Mouse (Mus musculus): ENCODE data around the gene Cdc42se2. TPM values are rescaled to one million over a fixed set of nuclear protein-coding genes. Genes with fewer than 3 reads are reported as not detected.

Gene Cdc42se2
- polyA plus RNA-seq, 1 experiment from 2014 or later = 259 TPM

GRCm38 (mm10) chr11:54802621-54803020 lies 15.1 kb upstream of the Cdc42se2 start:
- DNase-seq (ENCODE audit: low spot score, missing footprints) = no peak
- no peak for ATAC-seq (ENCODE audit: low FRiP score)
- no peak overlapping the region for H3K27ac ChIP-seq (ENCODE audit: low read depth, low read length)
- H3K9ac ChIP-seq (ENCODE audit: low read length) = no peak overlapping the region
- H3K4me1 ChIP-seq (ENCODE audit: control insufficient read depth, insufficient read depth, low read length) = no peaks in the 10 kb centered on the region
- no peaks in the 10 kb centered on the region for H3K36me3 ChIP-seq (ENCODE audit: control insufficient read depth, insufficient read depth, low read length)
- no peak overlapping the region for H3K4me2 ChIP-seq
- 83% methylated on average over 6 of the region's 6 CpGs for WGBS
- no peaks in the 10 kb centered on the region for H3K9me3 ChIP-seq (ENCODE audit: control insufficient read depth, low read length)
- no peaks in the 10 kb centered on the region for H3K27me3 ChIP-seq (ENCODE audit: control insufficient read depth, insufficient read depth, low read length)
- no peak overlapping the region for H3K4me3 ChIP-seq (ENCODE audit: low read depth, low read length)

- H3K4me2 ChIP-seq = no peak overlapping the region
- no peak overlapping the region for H3K9ac ChIP-seq (ENCODE audit: low read length)
- H3K27me3 ChIP-seq (ENCODE audit: control insufficient read depth, insufficient read depth, low read length) = no peaks in the 10 kb centered on the region
- H3K9me3 ChIP-seq (ENCODE audit: control insufficient read depth, low read length) = no peaks in the 10 kb centered on the region
- 83% methylated on average over 6 of the region's 6 CpGs for WGBS
- no peak overlapping the region for H3K4me3 ChIP-seq (ENCODE audit: low read depth, low read length)
- no peak for DNase-seq (ENCODE audit: low spot score, missing footprints)
- H3K27ac ChIP-seq (ENCODE audit: low read depth, low read length) = no peak overlapping the region
- ATAC-seq (ENCODE audit: low FRiP score) = no peak
- H3K4me1 ChIP-seq (ENCODE audit: control insufficient read depth, insufficient read depth, low read length) = no peaks in the 10 kb centered on the region
- H3K36me3 ChIP-seq (ENCODE audit: control insufficient read depth, insufficient read depth, low read length) = no peaks in the 10 kb centered on the region
These were observed 14.5 kb upstream of the Cdc42se2 start for GRCm38 (mm10) chr11:54801791-54802558.

- H3K36me3 ChIP-seq (ENCODE audit: control insufficient read depth, insufficient read depth, low read length) = no peaks in the 10 kb centered on the region
- 87% methylated on average over 11 of the region's 11 CpGs for WGBS
- DNase-seq (ENCODE audit: low spot score, missing footprints) (no peak), ATAC-seq (ENCODE audit: low FRiP score) (no peak)
- no peaks in the 10 kb centered on the region for H3K4me1 ChIP-seq (ENCODE audit: control insufficient read depth, insufficient read depth, low read length)
- no peaks in the 10 kb centered on the region for H3K9me3 ChIP-seq (ENCODE audit: control insufficient read depth, low read length)
- no peak overlapping the region for H3K4me2 ChIP-seq
- no peaks in the 10 kb centered on the region for H3K27me3 ChIP-seq (ENCODE audit: control insufficient read depth, insufficient read depth, low read length)
- no peak overlapping the region for H3K4me3 ChIP-seq (ENCODE audit: low read depth, low read length)
- H3K9ac ChIP-seq (ENCODE audit: low read length) = no peak overlapping the region
- no peak overlapping the region for H3K27ac ChIP-seq (ENCODE audit: low read depth, low read length)
These were observed 9.1 kb upstream of the Cdc42se2 start for GRCm38 (mm10) chr11:54796551-54796950.

GRCm38 (mm10) chr11:54794678-54795077 lies 7.2 kb upstream of the Cdc42se2 start:
- H3K4me1 ChIP-seq (ENCODE audit: control insufficient read depth, insufficient read depth, low read length) = no peaks in the 10 kb centered on the region
- DNase-seq (ENCODE audit: low spot score, missing footprints) (no peak), ATAC-seq (ENCODE audit: low FRiP score) (no peak)
- H3K4me2 ChIP-seq = no peak overlapping the region
- H3K4me3 ChIP-seq (ENCODE audit: low read depth, low read length) = no peak overlapping the region
- no peak overlapping the region for H3K9ac ChIP-seq (ENCODE audit: low read length)
- WGBS = 82% methylated on average over 3 of the region's 3 CpGs
- no peaks in the 10 kb centered on the region for H3K36me3 ChIP-seq (ENCODE audit: control insufficient read depth, insufficient read depth, low read length)
- H3K9me3 ChIP-seq (ENCODE audit: control insufficient read depth, low read length) = no peaks in the 10 kb centered on the region
- no peak overlapping the region for H3K27ac ChIP-seq (ENCODE audit: low read depth, low read length)
- H3K27me3 ChIP-seq (ENCODE audit: control insufficient read depth, insufficient read depth, low read length) = no peaks in the 10 kb centered on the region

GRCm38 (mm10) chr11:54793173-54793572 lies 5.7 kb upstream of the Cdc42se2 start:
- Histone ChIP-seq H3K4me3 (ENCODE audit: low read depth, low read length) (no peak overlapping the region), H3K9me3 (ENCODE audit: control insufficient read depth, low read length) (no peaks in the 10 kb centered on the region), H3K27ac (ENCODE audit: low read depth, low read length) (no peak overlapping the region), H3K36me3 (ENCODE audit: control insufficient read depth, insufficient read depth, low read length) (no peaks in the 10 kb centered on the region), H3K27me3 (ENCODE audit: control insufficient read depth, insufficient read depth, low read length) (no peaks in the 10 kb centered on the region), H3K4me1 (ENCODE audit: control insufficient read depth, insufficient read depth, low read length) (no peaks in the 10 kb centered on the region; the same call in 1 of the 2 replicates), H3K4me2 (no peak overlapping the region), H3K9ac (ENCODE audit: low read length) (no peak overlapping the region)
- 69% methylated on average over 1 of the region's 1 CpGs for WGBS
- DNase-seq (ENCODE audit: low spot score, missing footprints) = no peak
- ATAC-seq (ENCODE audit: low FRiP score) = no peak

GRCm38 (mm10) chr11:54791458-54791857 lies 4.0 kb upstream of the Cdc42se2 start:
- Histone ChIP-seq H3K27me3 (ENCODE audit: control insufficient read depth, insufficient read depth, low read length) (no peaks in the 10 kb centered on the region), H3K36me3 (ENCODE audit: control insufficient read depth, insufficient read depth, low read length) (no peaks in the 10 kb centered on the region; the same call in 1 of the 2 replicates), H3K4me1 (ENCODE audit: control insufficient read depth, insufficient read depth, low read length) (no peaks in the 10 kb centered on the region; the same call in 1 of the 2 replicates), H3K4me3 (ENCODE audit: low read depth, low read length) (no peak overlapping the region), H3K4me2 (no peak overlapping the region), H3K9me3 (ENCODE audit: control insufficient read depth, low read length) (no peaks in the 10 kb centered on the region), H3K9ac (ENCODE audit: low read length) (no peak overlapping the region), H3K27ac (ENCODE audit: low read depth, low read length) (no peak overlapping the region)
- WGBS = 97% methylated on average over 4 of the region's 4 CpGs
- ATAC-seq (ENCODE audit: low FRiP score) (no peak), DNase-seq (ENCODE audit: low spot score, missing footprints) (no peak)

- Histone ChIP-seq H3K9me3 (ENCODE audit: control insufficient read depth, low read length) (no peaks in the 10 kb centered on the region), H3K9ac (ENCODE audit: low read length) (peak overlapping the region; percentile 99), H3K27me3 (ENCODE audit: control insufficient read depth, insufficient read depth, low read length) (no peaks in the 10 kb centered on the region), H3K4me1 (ENCODE audit: control insufficient read depth, insufficient read depth, low read length) (peaks cover 5% of the 10 kb centered on the region), H3K4me2 (peak overlapping the region; percentile 66), H3K4me3 (ENCODE audit: low read depth, low read length) (peak overlapping the region; percentile 96), H3K27ac (ENCODE audit: low read depth, low read length) (peak overlapping the region; percentile 97), H3K36me3 (ENCODE audit: control insufficient read depth, insufficient read depth, low read length) (no peaks in the 10 kb centered on the region; the same call in 1 of the 2 replicates)
- ATAC-seq (ENCODE audit: low FRiP score) (peak; percentile 52), DNase-seq (ENCODE audit: low spot score, missing footprints) (peak; percentile 97)
- under 1% methylated on average over 54 of the region's 54 CpGs for WGBS
These were observed 502 bp downstream of the Cdc42se2 start for GRCm38 (mm10) chr11:54786858-54787487.

GRCm38 (mm10) chr11:54785566-54785965 lies 1.9 kb downstream of the Cdc42se2 start:
- Histone ChIP-seq H3K9me3 (ENCODE audit: control insufficient read depth, low read length) (no peaks in the 10 kb centered on the region), H3K4me1 (ENCODE audit: control insufficient read depth, insufficient read depth, low read length) (peaks cover 5% of the 10 kb centered on the region), H3K27ac (ENCODE audit: low read depth, low read length) (no peak overlapping the region), H3K4me2 (peak overlapping the region; percentile 66), H3K9ac (ENCODE audit: low read length) (no peak overlapping the region), H3K4me3 (ENCODE audit: low read depth, low read length) (no peak overlapping the region), H3K36me3 (ENCODE audit: control insufficient read depth, insufficient read depth, low read length) (no peaks in the 10 kb centered on the region; the same call in 1 of the 2 replicates), H3K27me3 (ENCODE audit: control insufficient read depth, insufficient read depth, low read length) (no peaks in the 10 kb centered on the region)
- DNase-seq (ENCODE audit: low spot score, missing footprints) (no peak), ATAC-seq (ENCODE audit: low FRiP score) (no peak)
- WGBS = 90% methylated on average over 3 of the region's 3 CpGs

GRCm38 (mm10) chr11:54784436-54784835 lies 3.0 kb downstream of the Cdc42se2 start:
- DNase-seq (ENCODE audit: low spot score, missing footprints) (no peak), ATAC-seq (ENCODE audit: low FRiP score) (no peak)
- 92% methylated on average over 3 of the region's 3 CpGs for WGBS
- H3K36me3 ChIP-seq (ENCODE audit: control insufficient read depth, insufficient read depth, low read length) = no peaks in the 10 kb centered on the region; the same call in 1 of the 2 replicates
- no peak overlapping the region for H3K4me2 ChIP-seq
- no peak overlapping the region for H3K4me3 ChIP-seq (ENCODE audit: low read depth, low read length)
- H3K27ac ChIP-seq (ENCODE audit: low read depth, low read length) = no peak overlapping the region
- peaks cover 5% of the 10 kb centered on the region for H3K4me1 ChIP-seq (ENCODE audit: control insufficient read depth, insufficient read depth, low read length)
- H3K9ac ChIP-seq (ENCODE audit: low read length) = no peak overlapping the region
- no peaks in the 10 kb centered on the region for H3K27me3 ChIP-seq (ENCODE audit: control insufficient read depth, insufficient read depth, low read length)
- H3K9me3 ChIP-seq (ENCODE audit: control insufficient read depth, low read length) = no peaks in the 10 kb centered on the region

Data from midbrain, embryonic 11.5 days (tissue).